Mouse (Mus musculus): ENCODE results near the gene B3galt5. TPM values are rescaled to one million over a fixed set of nuclear protein-coding genes. Genes with fewer than 3 reads are reported as not detected.

Gene B3galt5
- polyA plus RNA-seq, 1 experiment = 38.6 TPM

DNA sequence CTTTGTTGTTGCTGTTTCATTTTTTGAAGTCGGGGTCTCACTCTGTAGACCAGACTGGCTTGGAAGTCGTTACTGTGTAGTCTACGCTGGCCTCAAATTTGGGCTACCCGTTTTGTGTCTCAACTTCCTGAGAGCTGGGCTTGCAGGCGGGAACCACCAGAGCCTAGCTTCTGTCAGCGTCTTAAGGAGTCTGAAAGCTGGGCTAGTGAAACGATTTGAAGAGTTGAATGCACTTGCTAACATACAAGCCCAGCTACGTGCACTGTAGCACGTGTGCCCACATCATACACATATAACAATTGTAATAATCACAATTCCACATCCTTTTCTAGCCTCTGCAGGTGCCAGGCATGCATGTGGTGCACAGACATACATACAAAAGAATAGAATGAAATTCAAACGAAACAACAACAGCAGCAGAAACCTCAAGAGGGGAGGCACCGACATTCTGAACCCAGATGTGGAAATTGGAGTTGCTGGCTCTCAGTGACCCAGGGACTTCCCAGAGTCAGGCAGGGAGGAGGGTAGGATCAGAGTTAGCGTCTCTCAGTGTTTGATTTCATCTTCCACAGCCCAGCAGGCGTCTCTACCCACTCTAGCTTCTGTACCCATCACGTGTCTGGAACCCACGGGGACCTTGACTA lies 57.1 kb downstream of the B3galt5 start:
- no peak for TF ChIP-seq CTCF (IDR thresholded peaks at IDR 0.05; ENCODE audit: borderline replicate concordance, insufficient read depth, low read depth, low read length)
- TF ChIP-seq POLR2A (IDR thresholded peaks at IDR 0.05; ENCODE audit: borderline replicate concordance, insufficient read depth, low read length) = no peak
- no peaks in the 10 kb centered on the region for H3K4me1 ChIP-seq (ENCODE audit: control insufficient read depth, insufficient read depth, low read length)
- no peak overlapping the region for H3K4me3 ChIP-seq (replicated peaks; ENCODE audit: insufficient read depth, low read depth, low read length)
- DNase-seq = no peak
- H3K27ac ChIP-seq (ENCODE audit: insufficient read depth, low read length) = no peak overlapping the region
- WGBS = 68% methylated on average over 15 of the region's 15 CpGs
- H3K27me3 ChIP-seq (ENCODE audit: control insufficient read depth, insufficient read depth, low read length) = no peaks in the 10 kb centered on the region; the same call in 1 of the 2 replicates

DNA sequence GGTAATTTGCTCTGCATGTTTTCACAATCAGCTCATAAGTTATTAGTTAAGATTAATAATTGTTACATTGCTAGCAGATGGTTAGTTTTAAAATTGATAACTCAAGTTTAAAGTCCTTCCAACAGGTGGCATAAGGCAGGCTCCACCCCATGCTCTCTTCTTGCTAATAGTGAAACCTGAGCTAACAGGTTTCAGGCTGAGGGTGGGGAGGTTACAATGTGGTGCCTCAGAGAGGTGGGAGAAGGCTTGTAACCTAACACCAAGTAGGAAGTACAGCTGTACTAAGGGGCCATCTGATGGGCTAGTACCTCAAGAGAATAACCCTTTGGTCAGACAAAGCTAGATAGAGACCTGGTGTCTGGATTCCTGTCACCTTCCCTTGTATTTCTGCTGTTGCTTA lies 62.5 kb downstream of the B3galt5 start:
- no peaks in the 10 kb centered on the region for H3K4me1 ChIP-seq (ENCODE audit: control insufficient read depth, insufficient read depth, low read length)
- no peaks in the 10 kb centered on the region for H3K27me3 ChIP-seq (ENCODE audit: control insufficient read depth, insufficient read depth, low read length)
- no peak for TF ChIP-seq CTCF (IDR thresholded peaks at IDR 0.05; ENCODE audit: borderline replicate concordance, insufficient read depth, low read depth, low read length)
- no peak for TF ChIP-seq POLR2A (IDR thresholded peaks at IDR 0.05; ENCODE audit: borderline replicate concordance, insufficient read depth, low read length)
- H3K4me3 ChIP-seq (replicated peaks; ENCODE audit: insufficient read depth, low read depth, low read length) = no peak overlapping the region
- DNase-seq = no peak
- no peak overlapping the region for H3K27ac ChIP-seq (ENCODE audit: insufficient read depth, low read length)

DNA sequence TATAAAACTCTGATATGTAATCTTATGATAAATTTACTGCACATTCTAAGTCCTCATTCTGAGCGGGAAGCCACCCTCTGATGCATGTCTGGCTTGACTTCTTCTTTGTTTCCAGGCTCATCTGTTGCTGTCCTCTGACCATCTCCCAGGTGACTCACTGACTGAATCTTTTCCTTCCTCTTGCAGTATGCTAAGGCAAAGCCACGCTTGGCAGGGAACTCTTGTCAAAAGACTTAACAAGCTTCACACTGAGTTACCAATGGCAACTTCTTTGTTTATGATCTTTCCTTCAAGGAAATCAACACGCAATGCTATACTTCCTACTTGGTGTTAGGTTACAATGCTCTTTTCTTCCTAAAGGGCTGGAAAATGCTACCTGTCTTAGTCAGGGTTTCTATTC lies 63.0 kb downstream of the B3galt5 start:
- WGBS = 61% methylated on average over 3 of the region's 3 CpGs

DNA sequence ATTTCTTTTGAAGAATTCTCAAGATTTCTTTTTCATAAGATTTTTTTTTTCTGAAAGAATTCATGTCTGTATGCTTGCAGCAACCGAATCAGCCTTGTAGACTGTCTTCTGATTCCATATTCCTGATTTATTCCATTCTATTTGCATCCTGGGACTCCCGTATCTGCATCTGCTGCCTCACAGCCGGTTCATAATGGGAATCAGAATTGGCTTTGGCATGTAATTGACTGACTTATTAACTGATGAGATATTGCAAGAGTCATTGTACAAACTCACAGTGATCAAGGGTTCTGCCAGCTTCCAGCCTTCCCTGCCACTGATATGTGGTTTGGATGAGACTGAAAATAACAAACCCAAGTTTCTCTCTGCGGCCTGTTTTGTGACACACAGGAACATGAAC lies 67.8 kb downstream of the B3galt5 start:
- H3K4me3 ChIP-seq (replicated peaks; ENCODE audit: insufficient read depth, low read depth, low read length) = no peak overlapping the region
- DNase-seq = no peak
- H3K27me3 ChIP-seq (ENCODE audit: control insufficient read depth, insufficient read depth, low read length) = no peaks in the 10 kb centered on the region
- H3K4me1 ChIP-seq (ENCODE audit: control insufficient read depth, insufficient read depth, low read length) = no peaks in the 10 kb centered on the region
- no peak for TF ChIP-seq CTCF (IDR thresholded peaks at IDR 0.05; ENCODE audit: borderline replicate concordance, insufficient read depth, low read depth, low read length)
- TF ChIP-seq POLR2A (IDR thresholded peaks at IDR 0.05; ENCODE audit: borderline replicate concordance, insufficient read depth, low read length) = no peak
- H3K27ac ChIP-seq (ENCODE audit: insufficient read depth, low read length) = no peak overlapping the region
- 77% methylated on average over 4 of the region's 4 CpGs for WGBS

More for the DNA sequence above, 63.0 kb downstream of the B3galt5 start:
- Histone ChIP-seq H3K4me1 (ENCODE audit: control insufficient read depth, insufficient read depth, low read length) (no peaks in the 10 kb centered on the region), H3K27me3 (ENCODE audit: control insufficient read depth, insufficient read depth, low read length) (no peaks in the 10 kb centered on the region), H3K4me3 (replicated peaks; ENCODE audit: insufficient read depth, low read depth, low read length) (no peak overlapping the region), H3K27ac (ENCODE audit: insufficient read depth, low read length) (no peak overlapping the region)
- no peak for DNase-seq
- no peak for TF ChIP-seq CTCF (IDR thresholded peaks at IDR 0.05; ENCODE audit: borderline replicate concordance, insufficient read depth, low read depth, low read length)
- TF ChIP-seq POLR2A (IDR thresholded peaks at IDR 0.05; ENCODE audit: borderline replicate concordance, insufficient read depth, low read length) = no peak

GRCm38 (mm10) chr16:96304438-96304837 lies 68.8 kb downstream of the B3galt5 start:
- no peaks in the 10 kb centered on the region for H3K4me1 ChIP-seq (ENCODE audit: control insufficient read depth, insufficient read depth, low read length)
- TF ChIP-seq CTCF (IDR thresholded peaks at IDR 0.05; ENCODE audit: borderline replicate concordance, insufficient read depth, low read depth, low read length) = no peak
- no peak for TF ChIP-seq POLR2A (IDR thresholded peaks at IDR 0.05; ENCODE audit: borderline replicate concordance, insufficient read depth, low read length)
- no peak overlapping the region for H3K4me3 ChIP-seq (replicated peaks; ENCODE audit: insufficient read depth, low read depth, low read length)
- H3K27me3 ChIP-seq (ENCODE audit: control insufficient read depth, insufficient read depth, low read length) = no peaks in the 10 kb centered on the region
- DNase-seq = no peak
- H3K27ac ChIP-seq (ENCODE audit: insufficient read depth, low read length) = peak overlapping the region; percentile 56; the same call in 1 of the 2 replicates

- Histone ChIP-seq H3K4me1 (ENCODE audit: control insufficient read depth, insufficient read depth, low read length) (no peaks in the 10 kb centered on the region), H3K27me3 (ENCODE audit: control insufficient read depth, insufficient read depth, low read length) (no peaks in the 10 kb centered on the region), H3K27ac (ENCODE audit: insufficient read depth, low read length) (no peak overlapping the region), H3K4me3 (replicated peaks; ENCODE audit: insufficient read depth, low read depth, low read length) (no peak overlapping the region)
- DNase-seq = no peak
- TF ChIP-seq POLR2A (IDR thresholded peaks at IDR 0.05; ENCODE audit: borderline replicate concordance, insufficient read depth, low read length) (no peak), CTCF (IDR thresholded peaks at IDR 0.05; ENCODE audit: borderline replicate concordance, insufficient read depth, low read depth, low read length) (no peak)
- WGBS = 92% methylated on average over 4 of the region's 4 CpGs
Measured at GRCm38 (mm10) chr16:96306905-96307304, 71.3 kb downstream of the B3galt5 start.

- TF ChIP-seq POLR2A (IDR thresholded peaks at IDR 0.05; ENCODE audit: borderline replicate concordance, insufficient read depth, low read length) = no peak
- TF ChIP-seq CTCF (IDR thresholded peaks at IDR 0.05; ENCODE audit: borderline replicate concordance, insufficient read depth, low read depth, low read length) = no peak
- no peak for DNase-seq
- WGBS = 85% methylated on average over 8 of the region's 8 CpGs
Measured at GRCm38 (mm10) chr16:96317803-96318202, 82.2 kb downstream of the B3galt5 start.

DNA sequence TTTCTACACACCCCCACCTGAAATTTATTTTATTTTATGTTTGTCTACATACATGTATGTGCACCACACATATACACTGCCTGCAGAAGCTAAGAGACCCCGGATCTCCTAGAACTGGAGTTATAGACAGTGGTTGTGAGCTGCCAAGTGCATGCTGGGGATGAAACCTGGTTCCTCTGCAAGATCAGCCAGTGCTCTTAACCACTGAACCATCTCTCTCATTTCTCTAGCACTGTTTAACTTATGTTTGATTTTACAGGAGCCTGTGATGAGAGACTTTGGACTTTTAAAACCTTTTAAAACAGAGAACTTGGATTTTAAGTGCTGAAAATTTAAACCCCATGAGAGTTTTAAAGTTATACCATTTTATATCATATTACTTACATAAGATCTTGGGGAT lies 87.1 kb downstream of the B3galt5 start:
- TF ChIP-seq POLR2A (IDR thresholded peaks at IDR 0.05; ENCODE audit: borderline replicate concordance, insufficient read depth, low read length) (no peak), CTCF (IDR thresholded peaks at IDR 0.05; ENCODE audit: borderline replicate concordance, insufficient read depth, low read depth, low read length) (no peak)
- Histone ChIP-seq H3K4me3 (replicated peaks; ENCODE audit: insufficient read depth, low read depth, low read length) (no peak overlapping the region), H3K27ac (ENCODE audit: insufficient read depth, low read length) (no peak overlapping the region), H3K27me3 (ENCODE audit: control insufficient read depth, insufficient read depth, low read length) (no peaks in the 10 kb centered on the region), H3K4me1 (ENCODE audit: control insufficient read depth, insufficient read depth, low read length) (no peaks in the 10 kb centered on the region)
- WGBS = 76% methylated on average over 1 of the region's 1 CpGs
- DNase-seq = no peak

More at GRCm38 (mm10) chr16:96317803-96318202, 82.2 kb downstream of the B3galt5 start:
- Histone ChIP-seq H3K27ac (ENCODE audit: insufficient read depth, low read length) (no peak overlapping the region), H3K27me3 (ENCODE audit: control insufficient read depth, insufficient read depth, low read length) (no peaks in the 10 kb centered on the region), H3K4me3 (replicated peaks; ENCODE audit: insufficient read depth, low read depth, low read length) (no peak overlapping the region), H3K4me1 (ENCODE audit: control insufficient read depth, insufficient read depth, low read length) (no peaks in the 10 kb centered on the region)
